Mouse (Mus musculus): ENCODE measurements around the gene Atpif1. TPM values are rescaled to one million over a fixed set of nuclear protein-coding genes. Genes with fewer than 3 reads are reported as not detected.

The Atpif1 gene
- polyA plus RNA-seq, 1 experiment = 93.0 TPM

GRCm38 (mm10) chr4:132513395-132514273 lies 19.8 kb downstream of the Atpif1 start:
- TF ChIP-seq POLR2A (IDR thresholded peaks at IDR 0.05; ENCODE audit: borderline replicate concordance, extremely low read depth, low read depth, low read length) (peak; percentile 9; the same call in 1 of the 2 replicates), CTCF (IDR thresholded peaks at IDR 0.05; ENCODE audit: insufficient read depth, low read length) (no peak)
- H3K4me1 ChIP-seq (ENCODE audit: control insufficient read depth, insufficient read depth, low read length) = peaks cover 9% of the 10 kb centered on the region
- DNase-seq = no peak
- WGBS = 47% methylated on average over 14 of the region's 14 CpGs
- H3K4me3 ChIP-seq (replicated peaks; ENCODE audit: extremely low read depth, low read depth, low read length) = peak overlapping the region; percentile 27

- no peak for DNase-seq
- H3K4me1 ChIP-seq (ENCODE audit: control insufficient read depth, insufficient read depth, low read length) = peaks cover 9% of the 10 kb centered on the region
- 80% methylated on average over 3 of the region's 3 CpGs for WGBS
- no peak for TF ChIP-seq CTCF (IDR thresholded peaks at IDR 0.05; ENCODE audit: insufficient read depth, low read length)
- TF ChIP-seq POLR2A (IDR thresholded peaks at IDR 0.05; ENCODE audit: borderline replicate concordance, extremely low read depth, low read depth, low read length) = no peak
- no peak overlapping the region for H3K4me3 ChIP-seq (replicated peaks; ENCODE audit: extremely low read depth, low read depth, low read length)
These were observed 21.4 kb downstream of the Atpif1 start for GRCm38 (mm10) chr4:132512080-132512479.

- H3K4me1 ChIP-seq (ENCODE audit: control insufficient read depth, insufficient read depth, low read length) = peaks cover 9% of the 10 kb centered on the region
- DNase-seq = peak; percentile 97
- peak within 1 kb of the TSS; percentile 68 for H3K4me3 ChIP-seq (replicated peaks; ENCODE audit: extremely low read depth, low read depth, low read length)
- TF ChIP-seq CTCF (IDR thresholded peaks at IDR 0.05; ENCODE audit: insufficient read depth, low read length) = no peak
- peak; percentile 97 for TF ChIP-seq POLR2A (IDR thresholded peaks at IDR 0.05; ENCODE audit: borderline replicate concordance, extremely low read depth, low read depth, low read length)
- WGBS = under 1% methylated on average over 32 of the region's 32 CpGs
These were observed 23.1 kb downstream of the Atpif1 start, which contains the start of gene Sesn2 for GRCm38 (mm10) chr4:132510352-132510798. Gene Sesn2, minus strand, starts transcription at chr4:132510501.

GRCm38 (mm10) chr4:132509621-132510296 lies 23.7 kb downstream of the Atpif1 start:
- H3K4me3 ChIP-seq (replicated peaks; ENCODE audit: extremely low read depth, low read depth, low read length) = peak overlapping the region; percentile 68
- H3K4me1 ChIP-seq (ENCODE audit: control insufficient read depth, insufficient read depth, low read length) = peaks cover 11% of the 10 kb centered on the region
- DNase-seq = peak; percentile 75
- WGBS = under 1% methylated on average over 51 of the region's 52 CpGs
- 0 out of 2 replicates have a peak, but pooled peaks have one; percentile 6 for TF ChIP-seq POLR2A (IDR thresholded peaks at IDR 0.05; ENCODE audit: borderline replicate concordance, extremely low read depth, low read depth, low read length)
- no peak for TF ChIP-seq CTCF (IDR thresholded peaks at IDR 0.05; ENCODE audit: insufficient read depth, low read length)

- WGBS = 72% methylated on average over 2 of the region's 2 CpGs
- DNase-seq = peak; percentile 44
- Histone ChIP-seq H3K4me3 (replicated peaks; ENCODE audit: extremely low read depth, low read depth, low read length) (no peak overlapping the region), H3K4me1 (ENCODE audit: control insufficient read depth, insufficient read depth, low read length) (peaks cover 4% of the 10 kb centered on the region)
- no peak for TF ChIP-seq CTCF (IDR thresholded peaks at IDR 0.05; ENCODE audit: insufficient read depth, low read length)
- no peak for TF ChIP-seq POLR2A (IDR thresholded peaks at IDR 0.05; ENCODE audit: borderline replicate concordance, extremely low read depth, low read depth, low read length)
These were observed 26.2 kb downstream of the Atpif1 start for GRCm38 (mm10) chr4:132507210-132507609.

GRCm38 (mm10) chr4:132506250-132506649 lies 27.2 kb downstream of the Atpif1 start:
- TF ChIP-seq POLR2A (IDR thresholded peaks at IDR 0.05; ENCODE audit: borderline replicate concordance, extremely low read depth, low read depth, low read length) = no peak
- TF ChIP-seq CTCF (IDR thresholded peaks at IDR 0.05; ENCODE audit: insufficient read depth, low read length) = no peak
- peaks cover 4% of the 10 kb centered on the region for H3K4me1 ChIP-seq (ENCODE audit: control insufficient read depth, insufficient read depth, low read length)
- WGBS = 83% methylated on average over 6 of the region's 6 CpGs
- H3K4me3 ChIP-seq (replicated peaks; ENCODE audit: extremely low read depth, low read depth, low read length) = no peak overlapping the region
- DNase-seq = no peak

- H3K4me1 ChIP-seq (ENCODE audit: control insufficient read depth, insufficient read depth, low read length) = peaks cover 4% of the 10 kb centered on the region
- 66% methylated on average over 10 of the region's 10 CpGs for WGBS
These were observed 27.7 kb downstream of the Atpif1 start for GRCm38 (mm10) chr4:132505800-132506199.

GRCm38 (mm10) chr4:132505034-132505738 lies 28.3 kb downstream of the Atpif1 start:
- peaks cover 2% of the 10 kb centered on the region; the same call in 1 of the 2 replicates for H3K4me1 ChIP-seq (ENCODE audit: control insufficient read depth, insufficient read depth, low read length)
- H3K4me3 ChIP-seq (replicated peaks; ENCODE audit: extremely low read depth, low read depth, low read length) = no peak overlapping the region
- TF ChIP-seq CTCF (IDR thresholded peaks at IDR 0.05; ENCODE audit: insufficient read depth, low read length) (no peak), POLR2A (IDR thresholded peaks at IDR 0.05; ENCODE audit: borderline replicate concordance, extremely low read depth, low read depth, low read length) (no peak)
- no peak for DNase-seq
- 58% methylated on average over 6 of the region's 6 CpGs for WGBS

More at GRCm38 (mm10) chr4:132505800-132506199, 27.7 kb downstream of the Atpif1 start:
- TF ChIP-seq POLR2A (IDR thresholded peaks at IDR 0.05; ENCODE audit: borderline replicate concordance, extremely low read depth, low read depth, low read length) (no peak), CTCF (IDR thresholded peaks at IDR 0.05; ENCODE audit: insufficient read depth, low read length) (no peak)
- no peak overlapping the region for H3K4me3 ChIP-seq (replicated peaks; ENCODE audit: extremely low read depth, low read depth, low read length)
- DNase-seq = no peak

GRCm38 (mm10) chr4:132503344-132503743 lies 30.1 kb downstream of the Atpif1 start:
- WGBS = 71% methylated on average over 11 of the region's 11 CpGs
- DNase-seq = no peak
- no peak for TF ChIP-seq CTCF (IDR thresholded peaks at IDR 0.05; ENCODE audit: insufficient read depth, low read length)
- no peak for TF ChIP-seq POLR2A (IDR thresholded peaks at IDR 0.05; ENCODE audit: borderline replicate concordance, extremely low read depth, low read depth, low read length)
- Histone ChIP-seq H3K4me3 (replicated peaks; ENCODE audit: extremely low read depth, low read depth, low read length) (no peak overlapping the region), H3K4me1 (ENCODE audit: control insufficient read depth, insufficient read depth, low read length) (peaks cover 2% of the 10 kb centered on the region; the same call in 1 of the 2 replicates)
